Mouse (Mus musculus): ENCODE measurements around the gene Il12rb1. TPM values are rescaled to one million over a fixed set of nuclear protein-coding genes. Genes with fewer than 3 reads are reported as not detected.
"Not testable (repeated sequence)": the region's sequence is repeated elsewhere in the genome, so short reads cannot be mapped to it uniquely, and the experiment has no call there.

Il12rb1 gene
- total and polyA plus RNA-seq, 2 experiments from 2014 or later, result not detected

GRCm38 (mm10) chr8:70821992-70822391 lies 13.7 kb downstream of the Il12rb1 start:
- H3K4me3 ChIP-seq (ENCODE audit: low read length), result no peak overlapping the region
- ATAC-seq (no peak), DNase-seq (ENCODE audit: low spot score) (no peak)
- WGBS, result 42% methylated on average over 11 of the region's 11 CpGs
- H3K27ac ChIP-seq, result no peak overlapping the region
- H3K4me1 ChIP-seq (ENCODE audit: insufficient read depth, low read length), result no peaks in the 10 kb centered on the region
- H3K4me2 ChIP-seq (ENCODE audit: low read depth, low read length), result no peak overlapping the region
- H3K9ac ChIP-seq (replicated peaks; ENCODE audit: low read length), result no peak overlapping the region
- peaks cover 7% of the 10 kb centered on the region; the same call in 1 of the 2 replicates for H3K9me3 ChIP-seq (ENCODE audit: low read length)
- TF ChIP-seq CTCF (IDR thresholded peaks at IDR 0.05; ENCODE audit: low read depth), result no peak
- H3K27me3 ChIP-seq (ENCODE audit: insufficient read depth, low read length), result no peaks in the 10 kb centered on the region
- H3K36me3 ChIP-seq (ENCODE audit: insufficient read depth, low read length), result no peaks in the 10 kb centered on the region

- DNase-seq (ENCODE audit: low spot score); H3K4me3 ChIP-seq (ENCODE audit: low read length); H3K4me2 ChIP-seq (ENCODE audit: low read depth, low read length); H3K4me1 ChIP-seq (ENCODE audit: insufficient read depth, low read length); H3K27ac ChIP-seq; H3K9me3 ChIP-seq (ENCODE audit: low read length); H3K9ac ChIP-seq (replicated peaks; ENCODE audit: low read length); H3K27me3 ChIP-seq (ENCODE audit: insufficient read depth, low read length); ATAC-seq; H3K36me3 ChIP-seq (ENCODE audit: insufficient read depth, low read length): not testable (repeated sequence)
- 79% methylated on average over 3 of the region's 3 CpGs for WGBS
Observed at GRCm38 (mm10) chr8:70822594-70822993, 14.3 kb downstream of the Il12rb1 start.

- Histone ChIP-seq H3K36me3 (ENCODE audit: insufficient read depth, low read length) (no peaks in the 10 kb centered on the region), H3K4me1 (ENCODE audit: insufficient read depth, low read length) (no peaks in the 10 kb centered on the region), H3K27ac (no peak overlapping the region), H3K9me3 (ENCODE audit: low read length) (peaks cover 6% of the 10 kb centered on the region; the same call in 1 of the 2 replicates), H3K27me3 (ENCODE audit: insufficient read depth, low read length) (no peaks in the 10 kb centered on the region), H3K9ac (replicated peaks; ENCODE audit: low read length) (no peak overlapping the region), H3K4me3 (ENCODE audit: low read length) (no peak overlapping the region), H3K4me2 (ENCODE audit: low read depth, low read length) (no peak overlapping the region)
- ATAC-seq, result no peak
- TF ChIP-seq CTCF (IDR thresholded peaks at IDR 0.05; ENCODE audit: low read depth), result no peak
- WGBS, result 89% methylated on average over 7 of the region's 7 CpGs
- no peak for DNase-seq (ENCODE audit: low spot score)
Observed at GRCm38 (mm10) chr8:70823802-70824201, 15.6 kb downstream of the Il12rb1 start.

GRCm38 (mm10) chr8:70825816-70826215 lies 17.6 kb downstream of the Il12rb1 start:
- no peaks in the 10 kb centered on the region for H3K4me1 ChIP-seq (ENCODE audit: insufficient read depth, low read length)
- H3K4me2 ChIP-seq (ENCODE audit: low read depth, low read length), result no peak overlapping the region
- no peak for ATAC-seq
- no peaks in the 10 kb centered on the region for H3K27me3 ChIP-seq (ENCODE audit: insufficient read depth, low read length)
- H3K9me3 ChIP-seq (ENCODE audit: low read length), result no peaks in the 10 kb centered on the region
- no peaks in the 10 kb centered on the region for H3K36me3 ChIP-seq (ENCODE audit: insufficient read depth, low read length)
- no peak overlapping the region for H3K4me3 ChIP-seq (ENCODE audit: low read length)
- no peak overlapping the region for H3K27ac ChIP-seq
- no peak overlapping the region for H3K9ac ChIP-seq (replicated peaks; ENCODE audit: low read length)
- TF ChIP-seq CTCF (IDR thresholded peaks at IDR 0.05; ENCODE audit: low read depth), result no peak
- DNase-seq (ENCODE audit: low spot score), result no peak
- 85% methylated on average over 8 of the region's 8 CpGs for WGBS

GRCm38 (mm10) chr8:70827010-70827409 lies 18.8 kb downstream of the Il12rb1 start:
- no peak for ATAC-seq
- WGBS, result 93% methylated on average over 2 of the region's 2 CpGs

GRCm38 (mm10) chr8:70827796-70828195 lies 19.5 kb downstream of the Il12rb1 start:
- WGBS, result 89% methylated on average over 1 of the region's 1 CpGs
- H3K4me1 ChIP-seq (ENCODE audit: insufficient read depth, low read length), result no peaks in the 10 kb centered on the region
- H3K4me3 ChIP-seq (ENCODE audit: low read length), result no peak overlapping the region
- no peaks in the 10 kb centered on the region for H3K27me3 ChIP-seq (ENCODE audit: insufficient read depth, low read length)
- no peaks in the 10 kb centered on the region for H3K36me3 ChIP-seq (ENCODE audit: insufficient read depth, low read length)
- H3K9ac ChIP-seq (replicated peaks; ENCODE audit: low read length), result no peak overlapping the region
- no peak overlapping the region for H3K4me2 ChIP-seq (ENCODE audit: low read depth, low read length)
- TF ChIP-seq CTCF (IDR thresholded peaks at IDR 0.05; ENCODE audit: low read depth), result no peak
- ATAC-seq (no peak), DNase-seq (ENCODE audit: low spot score) (no peak)
- no peaks in the 10 kb centered on the region for H3K9me3 ChIP-seq (ENCODE audit: low read length)
- H3K27ac ChIP-seq, result no peak overlapping the region

More at GRCm38 (mm10) chr8:70827010-70827409, 18.8 kb downstream of the Il12rb1 start:
- no peaks in the 10 kb centered on the region for H3K36me3 ChIP-seq (ENCODE audit: insufficient read depth, low read length)
- H3K9ac ChIP-seq (replicated peaks; ENCODE audit: low read length), result no peak overlapping the region
- no peaks in the 10 kb centered on the region for H3K27me3 ChIP-seq (ENCODE audit: insufficient read depth, low read length)
- no peaks in the 10 kb centered on the region for H3K9me3 ChIP-seq (ENCODE audit: low read length)
- H3K4me3 ChIP-seq (ENCODE audit: low read length), result no peak overlapping the region
- no peak for DNase-seq (ENCODE audit: low spot score)
- H3K4me2 ChIP-seq (ENCODE audit: low read depth, low read length), result no peak overlapping the region
- H3K4me1 ChIP-seq (ENCODE audit: insufficient read depth, low read length), result no peaks in the 10 kb centered on the region
- no peak overlapping the region for H3K27ac ChIP-seq
- no peak; the same call in 1 of the 2 replicates for TF ChIP-seq CTCF (IDR thresholded peaks at IDR 0.05; ENCODE audit: low read depth)

- ATAC-seq, result no peak
- Histone ChIP-seq H3K27ac (no peak overlapping the region), H3K4me2 (ENCODE audit: low read depth, low read length) (no peak overlapping the region), H3K36me3 (ENCODE audit: insufficient read depth, low read length) (no peaks in the 10 kb centered on the region), H3K4me1 (ENCODE audit: insufficient read depth, low read length) (no peaks in the 10 kb centered on the region), H3K27me3 (ENCODE audit: insufficient read depth, low read length) (no peaks in the 10 kb centered on the region), H3K9ac (replicated peaks; ENCODE audit: low read length) (no peak overlapping the region), H3K9me3 (ENCODE audit: low read length) (no peaks in the 10 kb centered on the region), H3K4me3 (ENCODE audit: low read length) (no peak overlapping the region)
- TF ChIP-seq CTCF (IDR thresholded peaks at IDR 0.05; ENCODE audit: low read depth), result no peak
- WGBS, result 83% methylated on average over 8 of the region's 8 CpGs
- no peak for DNase-seq (ENCODE audit: low spot score)
Observed at GRCm38 (mm10) chr8:70831517-70831916, 23.3 kb downstream of the Il12rb1 start.
